Mouse (Mus musculus): ENCODE results near the gene Tbc1d5. TPM values are rescaled to one million over a fixed set of nuclear protein-coding genes. Genes with fewer than 3 reads are reported as not detected.

Gene Tbc1d5
- polyA plus RNA-seq, 1 experiment, result 18.5 TPM

GRCm38 (mm10) chr17:50738476-50738875, 440.7 kb downstream of the Tbc1d5 start:
- H3K36me3 ChIP-seq (ENCODE audit: control insufficient read depth, insufficient read depth, low read length), result peaks cover 1% of the 10 kb centered on the region; the same call in 1 of the 2 replicates
- TF ChIP-seq CTCF (IDR thresholded peaks at IDR 0.05; ENCODE audit: control insufficient read depth, insufficient read depth, insufficient replicate concordance, low read depth, low read length) (no peak), POLR2A (IDR thresholded peaks at IDR 0.05; ENCODE audit: control insufficient read depth, low read depth, low read length) (no peak)
- H3K27me3 ChIP-seq (ENCODE audit: control insufficient read depth, insufficient read depth, low read length), result no peaks in the 10 kb centered on the region
- H3K27ac ChIP-seq (ENCODE audit: control insufficient read depth, insufficient read depth, low read depth, low read length), result no peak overlapping the region
- H3K4me1 ChIP-seq (ENCODE audit: control insufficient read depth, insufficient read depth, low read length), result peaks cover 3% of the 10 kb centered on the region; the same call in 1 of the 2 replicates
- H3K4me3 ChIP-seq (ENCODE audit: control insufficient read depth, low read depth, low read length), result no peak overlapping the region

GRCm38 (mm10) chr17:50737068-50737467, 442.1 kb downstream of the Tbc1d5 start:
- H3K27me3 ChIP-seq (ENCODE audit: control insufficient read depth, insufficient read depth, low read length), result no peaks in the 10 kb centered on the region
- no peak for TF ChIP-seq CTCF (IDR thresholded peaks at IDR 0.05; ENCODE audit: control insufficient read depth, insufficient read depth, insufficient replicate concordance, low read depth, low read length)
- TF ChIP-seq POLR2A (IDR thresholded peaks at IDR 0.05; ENCODE audit: control insufficient read depth, low read depth, low read length), result no peak
- no peak overlapping the region for H3K27ac ChIP-seq (ENCODE audit: control insufficient read depth, insufficient read depth, low read depth, low read length)
- peaks cover 3% of the 10 kb centered on the region; the same call in 1 of the 2 replicates for H3K4me1 ChIP-seq (ENCODE audit: control insufficient read depth, insufficient read depth, low read length)
- H3K4me3 ChIP-seq (ENCODE audit: control insufficient read depth, low read depth, low read length), result no peak overlapping the region
- H3K36me3 ChIP-seq (ENCODE audit: control insufficient read depth, insufficient read depth, low read length), result peaks cover 1% of the 10 kb centered on the region; the same call in 1 of the 2 replicates

- Histone ChIP-seq H3K4me1 (ENCODE audit: control insufficient read depth, insufficient read depth, low read length) (peaks cover 3% of the 10 kb centered on the region; the same call in 1 of the 2 replicates), H3K36me3 (ENCODE audit: control insufficient read depth, insufficient read depth, low read length) (0 out of 2 replicates have a peak, but pooled peaks cover under 1% of the 10 kb centered on the region), H3K27me3 (ENCODE audit: control insufficient read depth, insufficient read depth, low read length) (no peaks in the 10 kb centered on the region), H3K27ac (ENCODE audit: control insufficient read depth, insufficient read depth, low read depth, low read length) (peak overlapping the region; percentile 33; the same call in 1 of the 2 replicates), H3K4me3 (ENCODE audit: control insufficient read depth, low read depth, low read length) (no peak overlapping the region)
- TF ChIP-seq CTCF (IDR thresholded peaks at IDR 0.05; ENCODE audit: control insufficient read depth, insufficient read depth, insufficient replicate concordance, low read depth, low read length) (no peak), POLR2A (IDR thresholded peaks at IDR 0.05; ENCODE audit: control insufficient read depth, low read depth, low read length) (no peak)
These were observed 443.1 kb downstream of the Tbc1d5 start for GRCm38 (mm10) chr17:50735955-50736533.

GRCm38 (mm10) chr17:50735382-50735954, 443.7 kb downstream of the Tbc1d5 start:
- TF ChIP-seq CTCF (IDR thresholded peaks at IDR 0.05; ENCODE audit: control insufficient read depth, insufficient read depth, insufficient replicate concordance, low read depth, low read length), result no peak
- TF ChIP-seq POLR2A (IDR thresholded peaks at IDR 0.05; ENCODE audit: control insufficient read depth, low read depth, low read length), result no peak
- Histone ChIP-seq H3K4me3 (ENCODE audit: control insufficient read depth, low read depth, low read length) (no peak overlapping the region), H3K27ac (ENCODE audit: control insufficient read depth, insufficient read depth, low read depth, low read length) (peak overlapping the region; percentile 60), H3K36me3 (ENCODE audit: control insufficient read depth, insufficient read depth, low read length) (no peaks in the 10 kb centered on the region), H3K4me1 (ENCODE audit: control insufficient read depth, insufficient read depth, low read length) (peaks cover 3% of the 10 kb centered on the region; the same call in 1 of the 2 replicates), H3K27me3 (ENCODE audit: control insufficient read depth, insufficient read depth, low read length) (no peaks in the 10 kb centered on the region)

GRCm38 (mm10) chr17:50734781-50735180, 444.4 kb downstream of the Tbc1d5 start:
- no peak overlapping the region for H3K4me3 ChIP-seq (ENCODE audit: control insufficient read depth, low read depth, low read length)
- H3K27ac ChIP-seq (ENCODE audit: control insufficient read depth, insufficient read depth, low read depth, low read length), result peak overlapping the region; percentile 60; the same call in 1 of the 2 replicates
- H3K27me3 ChIP-seq (ENCODE audit: control insufficient read depth, insufficient read depth, low read length), result no peaks in the 10 kb centered on the region
- H3K36me3 ChIP-seq (ENCODE audit: control insufficient read depth, insufficient read depth, low read length), result no peaks in the 10 kb centered on the region
- TF ChIP-seq CTCF (IDR thresholded peaks at IDR 0.05; ENCODE audit: control insufficient read depth, insufficient read depth, insufficient replicate concordance, low read depth, low read length) (no peak), POLR2A (IDR thresholded peaks at IDR 0.05; ENCODE audit: control insufficient read depth, low read depth, low read length) (no peak)
- H3K4me1 ChIP-seq (ENCODE audit: control insufficient read depth, insufficient read depth, low read length), result peaks cover 3% of the 10 kb centered on the region; the same call in 1 of the 2 replicates

GRCm38 (mm10) chr17:50733390-50733789, 445.8 kb downstream of the Tbc1d5 start:
- TF ChIP-seq CTCF (IDR thresholded peaks at IDR 0.05; ENCODE audit: control insufficient read depth, insufficient read depth, insufficient replicate concordance, low read depth, low read length) (no peak), POLR2A (IDR thresholded peaks at IDR 0.05; ENCODE audit: control insufficient read depth, low read depth, low read length) (no peak)
- Histone ChIP-seq H3K4me1 (ENCODE audit: control insufficient read depth, insufficient read depth, low read length) (peaks cover 3% of the 10 kb centered on the region; the same call in 1 of the 2 replicates), H3K27me3 (ENCODE audit: control insufficient read depth, insufficient read depth, low read length) (no peaks in the 10 kb centered on the region), H3K36me3 (ENCODE audit: control insufficient read depth, insufficient read depth, low read length) (no peaks in the 10 kb centered on the region), H3K27ac (ENCODE audit: control insufficient read depth, insufficient read depth, low read depth, low read length) (no peak overlapping the region), H3K4me3 (ENCODE audit: control insufficient read depth, low read depth, low read length) (no peak overlapping the region)

DNA sequence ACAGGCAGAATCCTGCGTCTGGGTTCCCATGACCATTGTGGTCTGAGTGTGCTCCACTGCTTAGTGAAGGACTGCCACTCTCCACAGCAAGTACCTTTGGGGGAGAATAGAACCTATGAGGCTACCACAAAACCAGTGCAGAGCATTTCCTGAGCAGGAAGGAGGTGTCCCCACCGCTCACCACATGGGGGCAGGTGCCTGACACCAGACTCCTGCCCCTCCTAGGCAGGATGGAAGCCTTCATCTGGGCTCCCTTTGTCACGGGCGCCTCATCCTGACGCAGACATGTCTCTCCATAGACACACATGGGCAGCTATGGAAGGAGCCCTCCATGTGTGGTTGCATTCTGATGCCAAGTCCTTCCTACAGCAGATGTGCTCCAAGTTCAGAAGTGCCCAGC, 447.3 kb downstream of the Tbc1d5 start:
- TF ChIP-seq CTCF (IDR thresholded peaks at IDR 0.05; ENCODE audit: control insufficient read depth, insufficient read depth, insufficient replicate concordance, low read depth, low read length) (no peak), POLR2A (IDR thresholded peaks at IDR 0.05; ENCODE audit: control insufficient read depth, low read depth, low read length) (no peak)
- Histone ChIP-seq H3K27me3 (ENCODE audit: control insufficient read depth, insufficient read depth, low read length) (no peaks in the 10 kb centered on the region), H3K36me3 (ENCODE audit: control insufficient read depth, insufficient read depth, low read length) (no peaks in the 10 kb centered on the region), H3K27ac (ENCODE audit: control insufficient read depth, insufficient read depth, low read depth, low read length) (no peak overlapping the region), H3K4me1 (ENCODE audit: control insufficient read depth, insufficient read depth, low read length) (peaks cover 3% of the 10 kb centered on the region; the same call in 1 of the 2 replicates), H3K4me3 (ENCODE audit: control insufficient read depth, low read depth, low read length) (no peak overlapping the region)

Measured in testis, adult 2 months (tissue).